Mouse (Mus musculus): Measurements from ENCODE around the gene Plekha6. TPM values are rescaled to one million over a fixed set of nuclear protein-coding genes. Genes with fewer than 3 reads are reported as not detected.

Plekha6 gene
- polyA plus RNA-seq, 1 experiment from 2014 or later, result 15.3 TPM

DNA sequence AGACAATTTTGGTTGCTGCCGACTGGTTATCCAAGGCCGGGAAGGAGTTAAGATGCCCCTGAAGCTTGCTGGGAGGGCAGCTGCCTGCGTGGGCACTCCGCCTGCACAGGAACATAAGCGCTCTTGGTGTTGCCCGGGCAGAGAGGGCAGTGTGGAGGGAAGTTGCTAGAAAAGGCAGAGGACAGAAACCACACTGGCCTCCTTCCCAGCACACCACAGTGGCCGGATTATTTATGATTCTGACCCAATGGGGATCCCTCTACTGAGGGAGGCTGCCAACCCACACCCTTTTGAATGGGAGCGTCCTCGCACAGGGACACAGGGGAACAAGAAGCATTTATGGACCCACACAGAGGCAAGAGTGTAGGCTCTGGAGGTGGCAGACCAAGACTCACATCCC lies 7.3 kb downstream of the Plekha6 start:
- Histone ChIP-seq H3K9me3 (no peaks in the 10 kb centered on the region), H3K4me1 (replicated peaks) (peaks cover 13% of the 10 kb centered on the region; the same call in 1 of the 2 replicates), H3K4me3 (replicated peaks) (no peak overlapping the region), H3K36me3 (no peaks in the 10 kb centered on the region), H3K4me2 (replicated peaks) (no peak overlapping the region), H3K27ac (no peak overlapping the region), H3K9ac (no peak overlapping the region), H3K27me3 (replicated peaks) (no peaks in the 10 kb centered on the region)
- WGBS, result 92% methylated on average over 9 of the region's 9 CpGs
- no peak for ATAC-seq

DNA sequence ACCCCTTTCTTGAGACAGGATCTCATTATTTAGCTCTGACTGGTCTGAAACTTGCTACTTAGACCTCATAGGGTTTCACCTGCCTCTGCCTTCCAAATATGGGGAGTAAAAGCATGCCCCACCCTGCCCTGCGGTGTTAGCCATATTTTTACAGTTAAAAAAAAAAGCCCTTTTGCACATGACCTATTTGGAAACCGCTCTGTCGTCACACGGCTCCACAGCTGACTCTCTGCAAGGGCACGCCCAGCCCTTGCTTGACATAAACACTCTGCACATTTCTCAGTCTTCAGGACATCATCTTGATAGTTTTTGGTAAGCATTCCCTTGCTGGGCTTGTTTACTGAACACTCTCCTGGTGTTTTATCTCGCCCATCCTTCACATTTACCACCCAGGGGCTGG lies 11.1 kb downstream of the Plekha6 start:
- H3K27ac ChIP-seq, result no peak overlapping the region
- WGBS, result 43% methylated on average over 6 of the region's 6 CpGs
- no peaks in the 10 kb centered on the region for H3K9me3 ChIP-seq
- ATAC-seq, result no peak
- H3K9ac ChIP-seq, result no peak overlapping the region
- H3K4me2 ChIP-seq (replicated peaks), result no peak overlapping the region
- no peaks in the 10 kb centered on the region for H3K36me3 ChIP-seq
- no peak overlapping the region for H3K4me3 ChIP-seq (replicated peaks)
- 0 out of 2 replicates have a peak, but pooled peaks cover 6% of the 10 kb centered on the region for H3K4me1 ChIP-seq (replicated peaks)
- H3K27me3 ChIP-seq (replicated peaks), result no peaks in the 10 kb centered on the region

DNA sequence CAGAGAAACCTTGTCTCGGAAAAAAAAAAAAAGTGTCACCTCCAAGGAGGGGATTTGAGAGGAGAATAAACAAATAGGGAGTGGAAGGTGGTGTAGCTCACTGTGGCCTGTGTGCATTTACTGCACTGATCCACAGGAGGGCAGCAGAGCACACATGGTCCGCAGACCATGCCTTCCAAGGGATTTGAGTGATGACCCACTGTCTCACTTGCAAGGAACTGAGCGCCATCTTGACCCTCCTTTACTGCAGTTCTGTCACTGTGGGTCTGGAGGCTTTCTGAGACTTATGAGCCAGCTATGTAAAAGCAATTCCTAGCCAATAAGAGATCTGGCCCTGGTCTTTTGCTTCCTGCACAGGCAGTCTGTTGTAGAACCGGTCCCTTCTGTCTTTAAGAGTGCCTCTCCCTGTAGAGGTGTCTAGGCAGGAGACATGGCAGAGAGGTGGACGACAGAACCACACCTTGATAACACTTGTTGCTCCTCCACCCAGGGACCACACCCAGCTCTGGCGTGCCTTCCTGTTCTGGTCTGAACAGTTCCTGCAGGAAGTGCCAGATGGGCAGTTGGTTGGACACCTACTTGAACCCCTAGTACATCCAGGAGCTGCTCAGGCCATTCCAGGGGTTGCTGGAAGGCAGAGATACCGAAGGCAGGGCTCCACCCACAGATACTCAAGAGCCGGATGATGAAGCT lies 13.6 kb downstream of the Plekha6 start:
- H3K4me1 ChIP-seq (replicated peaks), result peaks cover 22% of the 10 kb centered on the region
- H3K9me3 ChIP-seq, result no peaks in the 10 kb centered on the region
- no peak overlapping the region for H3K4me3 ChIP-seq (replicated peaks)
- peaks cover 5% of the 10 kb centered on the region for H3K27me3 ChIP-seq (replicated peaks)
- H3K36me3 ChIP-seq, result no peaks in the 10 kb centered on the region
- no peak overlapping the region for H3K9ac ChIP-seq
- H3K4me2 ChIP-seq (replicated peaks), result no peak overlapping the region
- WGBS, result 40% methylated on average over 8 of the region's 8 CpGs
- no peak overlapping the region for H3K27ac ChIP-seq
- peak; percentile 16; the same call in 1 of the 2 replicates for ATAC-seq

DNA sequence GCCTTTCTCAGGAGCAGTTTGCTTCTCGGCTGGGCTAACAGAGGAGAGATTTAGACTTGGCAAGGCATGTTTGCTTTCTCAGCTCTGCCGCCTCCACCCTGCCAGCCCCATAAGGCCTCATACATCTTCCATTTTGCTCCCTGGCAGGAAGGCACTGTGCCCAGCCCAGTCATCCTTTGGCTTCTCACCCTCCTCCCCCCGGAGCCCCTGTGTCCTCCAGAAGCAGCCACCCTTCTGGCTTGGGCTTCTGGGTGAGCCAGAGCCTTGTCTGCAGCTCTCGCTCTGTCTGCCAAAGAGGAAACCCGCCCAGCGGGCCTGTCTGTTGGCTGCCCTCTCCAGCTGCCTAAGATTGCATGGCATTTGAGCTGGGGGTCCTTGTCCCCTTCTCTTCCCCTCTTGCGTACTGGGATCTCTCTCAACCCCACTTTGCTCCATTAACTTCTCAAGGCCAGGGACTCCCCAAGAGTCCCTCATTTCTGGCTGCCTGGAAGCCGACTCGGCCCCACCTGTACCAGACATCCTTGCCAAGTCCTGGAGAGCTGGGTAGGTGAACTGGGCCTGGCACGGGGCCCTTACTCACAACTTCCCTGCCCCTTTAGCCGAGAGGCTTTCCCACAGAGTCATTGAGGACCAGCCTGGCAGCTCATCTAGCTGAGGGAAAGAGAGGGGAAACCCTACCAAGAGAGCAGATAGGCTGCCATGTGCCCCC lies 14.9 kb downstream of the Plekha6 start:
- ATAC-seq, result no peak
- no peak overlapping the region for H3K4me2 ChIP-seq (replicated peaks)
- no peak overlapping the region for H3K27ac ChIP-seq
- no peak overlapping the region for H3K9ac ChIP-seq
- H3K9me3 ChIP-seq, result no peaks in the 10 kb centered on the region
- 82% methylated on average over 11 of the region's 11 CpGs for WGBS
- H3K27me3 ChIP-seq (replicated peaks), result peaks cover 5% of the 10 kb centered on the region
- H3K36me3 ChIP-seq, result no peaks in the 10 kb centered on the region
- H3K4me3 ChIP-seq (replicated peaks), result no peak overlapping the region
- H3K4me1 ChIP-seq (replicated peaks), result peaks cover 30% of the 10 kb centered on the region

DNA sequence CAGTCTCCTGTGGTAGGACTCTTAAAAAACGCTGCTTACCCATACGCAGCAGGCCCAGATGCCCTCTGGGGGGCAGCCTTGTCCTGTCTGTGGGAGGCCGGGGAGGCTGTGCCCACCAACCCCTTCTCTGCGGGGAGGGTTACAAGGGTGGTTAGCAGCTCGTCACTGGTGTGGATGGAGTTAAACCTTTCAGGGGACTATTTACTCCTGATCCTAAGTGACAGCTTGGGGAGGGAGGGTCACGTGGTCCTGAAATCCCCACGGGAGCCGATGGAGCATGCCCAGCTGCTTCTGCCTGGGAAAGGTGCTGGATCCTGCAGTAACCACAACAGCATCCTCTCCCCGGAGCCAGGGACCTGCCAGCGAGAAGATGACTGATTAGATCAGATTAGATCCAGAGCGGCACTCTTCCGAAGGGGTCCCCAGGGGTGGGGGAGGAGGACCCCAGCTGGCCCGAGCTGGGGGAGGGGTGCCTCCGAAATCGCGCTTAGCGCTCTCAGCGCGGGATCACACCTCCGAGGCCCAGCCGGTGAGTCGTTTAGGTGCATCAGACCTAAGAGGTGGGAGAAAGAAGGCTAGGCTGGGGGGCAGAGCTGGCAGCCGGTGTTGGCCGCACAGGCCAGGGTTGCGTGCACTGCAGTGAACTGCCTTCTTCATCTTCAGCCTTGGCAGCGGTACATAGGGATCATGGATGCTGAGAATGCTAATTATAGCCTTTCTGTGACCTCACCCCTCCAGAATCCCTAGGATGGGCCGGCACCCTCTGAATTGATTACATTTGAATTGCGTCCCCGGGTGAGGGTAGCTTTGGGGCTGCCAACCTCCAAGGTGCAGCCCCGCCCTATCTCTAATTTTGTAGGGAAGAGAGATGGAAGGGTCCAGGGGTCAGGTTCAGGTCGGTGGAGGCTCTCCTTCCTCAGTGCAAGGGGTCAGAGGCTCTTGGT lies 17.3 kb downstream of the Plekha6 start:
- WGBS, result 5% methylated on average over 31 of the region's 31 CpGs
- H3K27ac ChIP-seq, result 0 out of 2 replicates have a peak overlapping the region, but pooled peaks have one; percentile 32
- H3K9ac ChIP-seq, result peak overlapping the region; percentile 41
- peaks cover 5% of the 10 kb centered on the region for H3K27me3 ChIP-seq (replicated peaks)
- no peaks in the 10 kb centered on the region for H3K9me3 ChIP-seq
- peak overlapping the region; percentile 42 for H3K4me3 ChIP-seq (replicated peaks)
- H3K4me2 ChIP-seq (replicated peaks), result peak overlapping the region; percentile 92
- peaks cover 30% of the 10 kb centered on the region for H3K4me1 ChIP-seq (replicated peaks)
- peak; percentile 68 for ATAC-seq
- H3K36me3 ChIP-seq, result no peaks in the 10 kb centered on the region

- H3K9me3 ChIP-seq, result no peaks in the 10 kb centered on the region
- peak overlapping the region; percentile 38 for H3K9ac ChIP-seq
- no peaks in the 10 kb centered on the region for H3K36me3 ChIP-seq
- peaks cover 5% of the 10 kb centered on the region for H3K27me3 ChIP-seq (replicated peaks)
- peak overlapping the region; percentile 92 for H3K4me2 ChIP-seq (replicated peaks)
- WGBS, result 8% methylated on average over 24 of the region's 25 CpGs
- peak overlapping the region; percentile 58; the same call in 1 of the 2 replicates for H3K27ac ChIP-seq
- H3K4me3 ChIP-seq (replicated peaks), result peak overlapping the region; percentile 42
- peaks cover 30% of the 10 kb centered on the region for H3K4me1 ChIP-seq (replicated peaks)
- ATAC-seq, result peak; percentile 62
Measured at GRCm38 (mm10) chr1:133182016-133182705, 18.2 kb downstream of the Plekha6 start.

DNA sequence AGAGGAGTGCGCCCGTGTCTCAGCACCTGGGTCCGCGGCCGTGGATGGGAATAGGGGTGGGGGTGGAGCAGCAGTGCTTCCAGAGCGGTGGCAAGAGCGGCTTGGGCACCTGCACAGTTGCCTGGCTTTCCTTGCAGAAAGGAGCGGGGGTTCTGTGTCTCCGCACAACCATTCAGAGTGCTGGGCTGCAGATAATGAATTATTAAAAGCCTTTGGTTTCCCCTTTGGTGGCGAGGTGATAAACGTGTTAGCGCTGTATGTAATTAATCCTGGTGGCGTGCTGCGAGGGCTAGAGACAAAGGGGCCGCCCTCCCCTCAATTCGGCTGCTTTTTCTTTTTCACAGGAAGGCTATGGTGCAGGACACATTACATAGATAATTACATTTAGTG lies 18.7 kb downstream of the Plekha6 start:
- Histone ChIP-seq H3K9me3 (no peaks in the 10 kb centered on the region), H3K4me3 (replicated peaks) (peak overlapping the region; percentile 42), H3K36me3 (no peaks in the 10 kb centered on the region), H3K27me3 (replicated peaks) (peaks cover 5% of the 10 kb centered on the region), H3K27ac (peak overlapping the region; percentile 58; the same call in 1 of the 2 replicates), H3K4me2 (replicated peaks) (peak overlapping the region; percentile 92), H3K9ac (peak overlapping the region; percentile 38), H3K4me1 (replicated peaks) (peaks cover 28% of the 10 kb centered on the region)
- peak; percentile 24 for ATAC-seq
- WGBS, result 16% methylated on average over 16 of the region's 16 CpGs

DNA sequence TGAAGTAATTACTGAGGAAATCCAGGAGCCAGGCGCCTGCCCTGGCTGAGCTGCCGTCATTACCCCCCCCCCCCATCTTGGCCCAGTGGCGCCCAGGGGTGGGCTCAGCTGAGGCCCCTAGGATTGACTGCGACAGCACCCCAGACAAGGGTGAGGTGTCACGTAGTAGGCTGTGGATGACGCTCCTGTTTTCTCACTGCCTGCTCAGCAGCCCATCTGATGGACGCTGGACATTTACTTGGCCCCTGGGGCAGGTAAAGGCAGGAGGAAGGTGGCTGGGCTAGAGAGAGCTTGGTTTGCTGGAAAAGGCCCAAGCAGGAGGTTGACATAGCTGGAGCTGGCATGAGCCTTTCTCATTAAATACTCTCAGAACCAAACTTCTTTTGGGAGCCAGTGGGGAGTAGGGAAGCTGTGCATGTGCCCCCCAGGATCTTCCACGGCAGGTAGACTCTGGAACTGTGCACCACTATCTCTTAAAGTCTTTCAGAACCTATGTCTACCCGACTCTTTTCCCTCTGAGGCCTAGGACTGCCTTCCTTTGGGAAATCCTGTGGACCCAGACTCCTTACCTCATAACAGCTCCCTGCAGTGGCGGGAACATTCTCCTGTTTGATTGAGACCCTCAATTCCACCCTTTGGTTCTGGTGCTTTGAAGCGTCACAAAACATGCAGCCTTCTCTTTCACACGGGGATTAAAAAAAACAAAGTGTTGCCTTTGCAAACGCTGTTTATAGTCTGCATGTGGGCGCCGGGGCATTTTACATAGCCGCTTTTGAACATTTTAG lies 19.3 kb downstream of the Plekha6 start:
- Histone ChIP-seq H3K36me3 (no peaks in the 10 kb centered on the region), H3K27me3 (replicated peaks) (peaks cover 5% of the 10 kb centered on the region), H3K9me3 (no peaks in the 10 kb centered on the region), H3K9ac (no peak overlapping the region), H3K4me1 (replicated peaks) (peaks cover 28% of the 10 kb centered on the region), H3K4me3 (replicated peaks) (no peak overlapping the region), H3K4me2 (replicated peaks) (peak overlapping the region; percentile 92), H3K27ac (0 out of 2 replicates have a peak overlapping the region, but pooled peaks have one; percentile 20)
- ATAC-seq, result 0 out of 2 replicates have a peak, but pooled peaks have one; percentile 10
- 52% methylated on average over 16 of the region's 16 CpGs for WGBS

GRCm38 (mm10) chr1:133187948-133188680 lies 24.1 kb downstream of the Plekha6 start:
- no peaks in the 10 kb centered on the region for H3K36me3 ChIP-seq
- no peaks in the 10 kb centered on the region for H3K9me3 ChIP-seq
- no peak overlapping the region for H3K4me3 ChIP-seq (replicated peaks)
- H3K27me3 ChIP-seq (replicated peaks), result no peaks in the 10 kb centered on the region
- H3K27ac ChIP-seq, result no peak overlapping the region
- no peak overlapping the region for H3K4me2 ChIP-seq (replicated peaks)
- ATAC-seq, result no peak
- H3K4me1 ChIP-seq (replicated peaks), result peaks cover 15% of the 10 kb centered on the region
- H3K9ac ChIP-seq, result no peak overlapping the region
- WGBS, result 37% methylated on average over 4 of the region's 4 CpGs

- Histone ChIP-seq H3K36me3 (no peaks in the 10 kb centered on the region), H3K4me3 (replicated peaks) (no peak overlapping the region), H3K9ac (no peak overlapping the region), H3K27me3 (replicated peaks) (no peaks in the 10 kb centered on the region), H3K4me2 (replicated peaks) (no peak overlapping the region), H3K27ac (no peak overlapping the region), H3K4me1 (replicated peaks) (0 out of 2 replicates have a peak, but pooled peaks cover 11% of the 10 kb centered on the region), H3K9me3 (no peaks in the 10 kb centered on the region)
- no peak for ATAC-seq
- WGBS, result 82% methylated on average over 8 of the region's 8 CpGs
Measured at GRCm38 (mm10) chr1:133188719-133189118, 24.7 kb downstream of the Plekha6 start.

Data from intestine, embryonic 15.5 days (tissue).